Mouse (Mus musculus): ENCODE data around the gene Dcaf1.

Gene Dcaf1

GRCm38 (mm10) chr9:106881071-106881755 lies 59.5 kb downstream of the Dcaf1 start:
- DNase-seq, result no peak

GRCm38 (mm10) chr9:106882176-106882575 lies 60.5 kb downstream of the Dcaf1 start:
- DNase-seq, result no peak

- no peak for DNase-seq
Measured at GRCm38 (mm10) chr9:106883085-106883484, 61.4 kb downstream of the Dcaf1 start.

GRCm38 (mm10) chr9:106884306-106884705 lies 62.6 kb downstream of the Dcaf1 start:
- no peak for DNase-seq

GRCm38 (mm10) chr9:106884996-106885900 lies 63.6 kb downstream of the Dcaf1 start:
- DNase-seq, result no peak

GRCm38 (mm10) chr9:106885901-106886731 lies 64.4 kb downstream of the Dcaf1 start:
- DNase-seq, result peak; percentile 62

- peak; percentile 99 for DNase-seq
Measured at GRCm38 (mm10) chr9:106886828-106887702, 65.4 kb downstream of the Dcaf1 start, which contains the start of gene Rbm15b. Gene Rbm15b (minus strand): TSS chr9:106887428.

- no peak for DNase-seq
Measured at GRCm38 (mm10) chr9:106888346-106888745, 66.7 kb downstream of the Dcaf1 start.

GRCm38 (mm10) chr9:106889321-106889720 lies 67.6 kb downstream of the Dcaf1 start:
- no peak for DNase-seq

- no peak for DNase-seq
Measured at GRCm38 (mm10) chr9:106890496-106891240, 69.0 kb downstream of the Dcaf1 start.

GRCm38 (mm10) chr9:106891341-106891741 lies 69.7 kb downstream of the Dcaf1 start:
- no peak for DNase-seq

GRCm38 (mm10) chr9:106891829-106892551 lies 70.3 kb downstream of the Dcaf1 start, which contains the start of gene Manf:
Gene Manf (minus strand): TSS chr9:106891979.
- peak; percentile 98 for DNase-seq

GRCm38 (mm10) chr9:106892552-106892875 lies 70.8 kb downstream of the Dcaf1 start:
- DNase-seq, result no peak

GRCm38 (mm10) chr9:106893327-106893726 lies 71.7 kb downstream of the Dcaf1 start:
- no peak for DNase-seq

GRCm38 (mm10) chr9:106898901-106899300 lies 77.2 kb downstream of the Dcaf1 start:
- DNase-seq, result no peak

- no peak for DNase-seq
Measured at GRCm38 (mm10) chr9:106901596-106901995, 79.9 kb downstream of the Dcaf1 start.

GRCm38 (mm10) chr9:106903099-106903790 lies 81.6 kb downstream of the Dcaf1 start:
- DNase-seq, result no peak

GRCm38 (mm10) chr9:106903791-106904134 lies 82.1 kb downstream of the Dcaf1 start:
- peak; percentile 75 for DNase-seq

- DNase-seq, result no peak
Measured at GRCm38 (mm10) chr9:106906597-106906996, 84.9 kb downstream of the Dcaf1 start.

GRCm38 (mm10) chr9:106908174-106908573 lies 86.5 kb downstream of the Dcaf1 start:
- DNase-seq, result no peak

Data from lung, postnatal 10 days (tissue).